Mouse (Mus musculus) bone marrow, adult 2 months (tissue): Measurements from ENCODE around the gene Soat2.

Experiments
- CTCF ChIP-seq: fragments of 200-500 bp; IDR thresholded peaks from 2 replicates; pipeline ENCODE4 v1.5.1; 2011; ENCODE audit warnings: low read length, control low read depth; ENCODE audit not compliant: control insufficient read depth, insufficient read depth
- POLR2A ChIP-seq: fragments of 200-500 bp; IDR thresholded peaks from 2 replicates; pipeline ENCODE4 v1.6.1; 2011; ENCODE audit warnings: low read depth, mild to moderate bottlenecking, control low read depth, low read length, borderline replicate concordance; ENCODE audit not compliant: control insufficient read depth

- TF ChIP-seq CTCF (no peak), POLR2A (no peak)
Observed at GRCm38 (mm10) chr15:102209114-102209513, 58.8 kb downstream of the Soat2 start.
